Mouse (Mus musculus): ENCODE measurements around the gene Rpl18a.

- no peak for TF ChIP-seq POLR2A (IDR thresholded peaks at IDR 0.05; ENCODE audit: low read depth, low read length)
- no peak for TF ChIP-seq CTCF (IDR thresholded peaks at IDR 0.05; ENCODE audit: extremely low read depth, insufficient read depth, insufficient read length, insufficient replicate concordance)
Measured at GRCm38 (mm10) chr8:70912955-70913354, 15.7 kb upstream of the Rpl18a start.
